Mouse (Mus musculus) bone marrow macrophage, adult 2 months (primary cell): ENCODE data around the gene Phf6.

Experiments used
- CTCF ChIP-seq: IDR thresholded peaks from 2 replicates; pipeline ENCODE4 v1.5.1; 2012; ENCODE audit warnings: low read depth, mild to moderate bottlenecking, low read length, moderate library complexity
- POLR2A ChIP-seq: IDR thresholded peaks from 2 replicates; pipeline ENCODE4 v1.6.1; 2012; ENCODE audit warnings: mild to moderate bottlenecking, low read depth, low read length, borderline replicate concordance

- no peak for TF ChIP-seq POLR2A
- no peak for TF ChIP-seq CTCF
Measured at GRCm38 (mm10) chrX:52949713-52950112, 37.6 kb downstream of the Phf6 start.
